Mouse (Mus musculus) frontal cortex, adult (tissue): ENCODE data around the gene Adcy6.

ENCODE experiments used
- ATAC-seq: cut with Nextera tagmentation; 2 replicates; pipeline ENCODE4 v1.9.2; 2017; ENCODE audit warnings: mild to moderate bottlenecking, moderate library complexity, mixed read lengths; ENCODE audit not compliant: low TSS enrichment

Gene Adcy6

DNA sequence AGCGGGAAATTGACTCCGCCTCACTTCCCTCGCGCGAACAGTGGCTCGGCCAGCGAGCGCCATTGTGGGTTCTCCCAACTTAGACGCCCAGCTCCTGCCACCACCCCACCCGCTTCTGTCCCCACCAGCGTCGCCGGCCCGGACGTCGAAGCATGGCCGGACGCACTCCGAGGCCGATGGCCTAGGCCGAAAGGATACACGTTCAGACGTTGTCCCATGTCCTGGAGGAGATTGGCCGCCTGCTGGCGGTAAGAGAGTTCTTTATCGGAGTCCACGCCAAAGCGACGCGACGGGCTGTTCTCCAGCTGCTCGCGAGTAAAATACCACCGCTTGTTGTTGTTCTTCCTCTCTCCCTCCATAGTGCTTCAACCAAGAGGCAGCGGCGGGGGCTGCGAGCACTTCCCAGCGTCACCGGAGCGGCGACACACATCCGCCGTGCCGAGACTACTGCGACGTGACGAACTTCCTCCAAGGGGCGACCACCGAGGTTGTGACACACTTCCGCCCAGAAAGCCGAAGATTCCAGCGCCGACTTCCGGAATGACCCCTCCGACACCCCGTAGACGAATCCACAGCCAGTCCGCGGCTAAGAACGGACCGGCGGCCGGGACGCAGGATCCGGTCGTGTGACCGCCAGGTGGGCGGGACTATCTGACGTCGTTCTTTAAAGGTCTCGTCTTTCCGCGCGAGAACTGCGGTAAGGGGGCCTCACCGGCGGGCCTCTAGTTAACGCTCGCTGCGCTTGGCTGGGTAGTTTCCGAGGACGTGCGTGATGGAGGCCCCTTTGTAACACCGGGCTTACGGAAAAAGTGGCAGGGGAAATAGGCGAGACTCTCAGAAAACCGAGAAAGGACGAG, 42.4 kb downstream of the Adcy6 start:
- ATAC-seq, result peak; percentile 94

- no peak; the same call in 1 of the 2 replicates for ATAC-seq
These were observed 43.0 kb downstream of the Adcy6 start for GRCm38 (mm10) chr15:98566973-98567277.

- no peak for ATAC-seq
These were observed 52.7 kb downstream of the Adcy6 start for GRCm38 (mm10) chr15:98557186-98557585.

DNA sequence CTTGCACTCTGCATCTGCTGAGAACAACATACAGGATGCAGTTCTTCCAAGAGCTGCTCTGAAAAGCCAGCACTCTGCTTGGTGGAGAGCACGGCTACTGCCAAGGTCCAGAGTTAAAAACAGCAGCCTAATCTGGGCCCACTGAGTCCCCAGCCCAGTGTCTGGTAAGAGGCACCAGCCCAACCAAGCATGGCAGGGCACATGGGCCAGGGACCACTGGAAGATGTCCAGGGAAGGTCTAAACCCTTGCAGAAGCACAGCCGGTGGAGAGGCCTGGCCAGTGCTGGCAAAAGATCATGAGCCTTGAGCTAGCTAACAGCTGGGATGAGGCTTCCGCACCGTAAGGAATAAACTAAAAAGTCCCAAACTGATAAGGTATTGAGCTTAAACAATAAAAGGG, 54.0 kb downstream of the Adcy6 start:
- no peak for ATAC-seq

DNA sequence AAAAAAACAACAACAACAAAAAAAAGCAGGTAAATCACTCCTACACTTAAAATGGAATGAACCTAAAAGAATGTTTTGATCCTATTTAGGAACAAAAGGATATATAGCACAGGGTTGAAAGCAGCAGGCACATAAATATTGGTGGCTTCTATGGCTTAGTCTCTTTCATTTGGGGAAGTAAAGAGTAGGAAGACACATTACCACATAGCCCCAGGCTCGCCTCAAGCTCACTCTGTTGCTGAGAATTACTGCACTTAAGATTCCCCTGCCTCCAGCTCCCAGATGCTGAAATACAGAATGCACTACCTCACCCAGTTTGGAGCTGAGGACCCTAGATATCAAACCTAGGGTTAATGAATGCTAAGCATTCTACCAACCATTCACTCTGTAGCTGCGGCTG, 57.1 kb downstream of the Adcy6 start:
- no peak for ATAC-seq

- ATAC-seq, result no peak
These were observed 63.0 kb downstream of the Adcy6 start for GRCm38 (mm10) chr15:98546843-98547242.

- no peak for ATAC-seq
These were observed 64.7 kb downstream of the Adcy6 start for GRCm38 (mm10) chr15:98545151-98545550.

- ATAC-seq, result no peak
These were observed 66.5 kb downstream of the Adcy6 start for GRCm38 (mm10) chr15:98543341-98543740.

GRCm38 (mm10) chr15:98541064-98541463, 68.8 kb downstream of the Adcy6 start:
- no peak for ATAC-seq
